Mouse (Mus musculus) hindbrain, embryonic 12.5 days (tissue): ENCODE measurements at regions not wholly inside any gene's neighbourhood (a gene's known extent, or its start where the extent isn't known, plus 50 kb on each side); places are given as distances from the start of the nearest gene placed in this dataset.
"Not testable (repeated sequence)": the region's sequence is repeated elsewhere in the genome, so short reads cannot be mapped to it uniquely, and the experiment has no call there.

Experiments used
- ATAC-seq: fragments of 200-750 bp; cut with Nextera tagmentation; 2 replicates; pipeline ENCODE4 v1.8.0; 2017; ENCODE audit warnings: moderate TSS enrichment; ENCODE audit not compliant: low FRiP score
- H3K27ac ChIP-seq: fragments of 300-500 bp; sonication (generic); 2 replicates; pipeline ENCODE4 v1.5.1; 2016; ENCODE audit warnings: mild to moderate bottlenecking
- H3K27me3 ChIP-seq: fragments of 300-500 bp; sonication (generic); 2 replicates; pipeline ENCODE4 v1.6.1; 2016; ENCODE audit warnings: mild to moderate bottlenecking
- H3K36me3 ChIP-seq: fragments of 300-500 bp; sonication (generic); 2 replicates; pipeline ENCODE4 v1.6.1; 2016; ENCODE audit warnings: mild to moderate bottlenecking
- H3K4me1 ChIP-seq: fragments of 300-500 bp; sonication (generic); 2 replicates; pipeline ENCODE4 v1.6.1; 2016
- H3K4me2 ChIP-seq: fragments of 300-500 bp; sonication (generic); replicated peaks from 2 replicates; pipeline ENCODE4 v1.6.1; 2016; ENCODE audit warnings: mild to moderate bottlenecking
- H3K4me3 ChIP-seq: fragments of 300-500 bp; sonication (generic); 2 replicates; pipeline ENCODE4 v1.5.1; 2016; ENCODE audit warnings: mild to moderate bottlenecking
- H3K9ac ChIP-seq: fragments of 300-500 bp; sonication (generic); 2 replicates; pipeline ENCODE4 v1.6.1; 2016; ENCODE audit warnings: mild to moderate bottlenecking, moderate library complexity
- H3K9me3 ChIP-seq: fragments of 300-500 bp; sonication (generic); replicated peaks from 2 replicates; pipeline ENCODE4 v1.6.1; 2016; ENCODE audit warnings: mild to moderate bottlenecking
- WGBS: fragments of 180-500 bp; shearing (Covaris S2); methylation state at CpG from one replicate; pipeline ENCODE4 v1.1.7; 2016; 5-methylcytosine and 5-hydroxymethylcytosine counted together

- Histone ChIP-seq H3K4me3 (no peak overlapping the region), H3K36me3 (no peaks in the 10 kb centered on the region), H3K27me3 (no peaks in the 10 kb centered on the region), H3K27ac (no peak overlapping the region), H3K9me3 (no peaks in the 10 kb centered on the region), H3K4me2 (no peak overlapping the region), H3K4me1 (no peaks in the 10 kb centered on the region), H3K9ac (no peak overlapping the region)
- no peak for ATAC-seq
- 86% methylated on average over 3 of the region's 3 CpGs for WGBS
These were observed 147.9 kb upstream of the Krtap11-1 start for GRCm38 (mm10) chr16:89718921-89719320.

- WGBS = 86% methylated on average over 8 of the region's 8 CpGs
- not testable (repeated sequence) for ATAC-seq, H3K9ac ChIP-seq, H3K4me1 ChIP-seq, H3K36me3 ChIP-seq, H3K4me3 ChIP-seq, H3K27me3 ChIP-seq, H3K9me3 ChIP-seq, H3K4me2 ChIP-seq, H3K27ac ChIP-seq
These were observed 144.7 kb upstream of the Krtap11-1 start for GRCm38 (mm10) chr16:89715716-89716115.

GRCm38 (mm10) chr16:89704316-89704715, 133.3 kb upstream of the Krtap11-1 start:
- Histone ChIP-seq H3K36me3 (no peaks in the 10 kb centered on the region), H3K4me2 (no peak overlapping the region), H3K9me3 (0 out of 2 replicates have a peak, but pooled peaks cover 3% of the 10 kb centered on the region), H3K27ac (no peak overlapping the region), H3K9ac (no peak overlapping the region), H3K4me3 (no peak overlapping the region), H3K4me1 (0 out of 2 replicates have a peak, but pooled peaks cover 4% of the 10 kb centered on the region), H3K27me3 (no peaks in the 10 kb centered on the region)
- WGBS = 87% methylated on average over 6 of the region's 6 CpGs
- no peak for ATAC-seq

- no peak overlapping the region for H3K4me3 ChIP-seq
- H3K4me1 ChIP-seq = 0 out of 2 replicates have a peak, but pooled peaks cover 4% of the 10 kb centered on the region
- no peaks in the 10 kb centered on the region for H3K9me3 ChIP-seq
- H3K27me3 ChIP-seq = no peaks in the 10 kb centered on the region
- H3K27ac ChIP-seq = no peak overlapping the region
- WGBS = 72% methylated on average over 10 of the region's 10 CpGs
- ATAC-seq = no peak
- no peak overlapping the region for H3K4me2 ChIP-seq
- no peak overlapping the region for H3K9ac ChIP-seq
- H3K36me3 ChIP-seq = no peaks in the 10 kb centered on the region
These were observed 132.2 kb upstream of the Krtap11-1 start for GRCm38 (mm10) chr16:89703158-89703557.

GRCm38 (mm10) chr16:89702406-89702805, 131.4 kb upstream of the Krtap11-1 start:
- Histone ChIP-seq H3K36me3 (no peaks in the 10 kb centered on the region), H3K9me3 (no peaks in the 10 kb centered on the region), H3K27me3 (no peaks in the 10 kb centered on the region), H3K4me1 (0 out of 2 replicates have a peak, but pooled peaks cover 4% of the 10 kb centered on the region), H3K27ac (no peak overlapping the region), H3K4me3 (no peak overlapping the region), H3K4me2 (no peak overlapping the region), H3K9ac (no peak overlapping the region)
- peak; percentile 26; the same call in 1 of the 2 replicates for ATAC-seq
- WGBS = 95% methylated on average over 2 of the region's 2 CpGs

- 94% methylated on average over 8 of the region's 8 CpGs for WGBS
These were observed 130.8 kb upstream of the Krtap11-1 start for GRCm38 (mm10) chr16:89701741-89702140.

GRCm38 (mm10) chr16:89699710-89700109, 128.7 kb upstream of the Krtap11-1 start:
- WGBS = 6% methylated on average over 2 of the region's 2 CpGs
- Histone ChIP-seq H3K9me3 (no peaks in the 10 kb centered on the region), H3K27ac (no peak overlapping the region), H3K9ac (no peak overlapping the region), H3K4me1 (0 out of 2 replicates have a peak, but pooled peaks cover 4% of the 10 kb centered on the region), H3K4me3 (no peak overlapping the region), H3K27me3 (no peaks in the 10 kb centered on the region), H3K4me2 (no peak overlapping the region), H3K36me3 (no peaks in the 10 kb centered on the region)
- ATAC-seq = peak; percentile 39; the same call in 1 of the 2 replicates

More at GRCm38 (mm10) chr16:89701741-89702140, 130.8 kb upstream of the Krtap11-1 start:
- H3K36me3 ChIP-seq = no peaks in the 10 kb centered on the region
- H3K27ac ChIP-seq = no peak overlapping the region
- H3K4me2 ChIP-seq = no peak overlapping the region
- no peaks in the 10 kb centered on the region for H3K27me3 ChIP-seq
- no peak overlapping the region for H3K4me3 ChIP-seq
- 0 out of 2 replicates have a peak, but pooled peaks cover 4% of the 10 kb centered on the region for H3K4me1 ChIP-seq
- no peak for ATAC-seq
- H3K9ac ChIP-seq = no peak overlapping the region
- no peaks in the 10 kb centered on the region for H3K9me3 ChIP-seq

- 0 out of 2 replicates have a peak, but pooled peaks cover 4% of the 10 kb centered on the region for H3K4me1 ChIP-seq
These were observed 124.8 kb upstream of the Krtap11-1 start for GRCm38 (mm10) chr16:89695833-89696232.

GRCm38 (mm10) chr16:89695406-89695805, 124.4 kb upstream of the Krtap11-1 start:
- Histone ChIP-seq H3K9me3 (no peaks in the 10 kb centered on the region), H3K4me1 (0 out of 2 replicates have a peak, but pooled peaks cover 4% of the 10 kb centered on the region), H3K4me3 (no peak overlapping the region), H3K27me3 (no peaks in the 10 kb centered on the region), H3K4me2 (no peak overlapping the region), H3K27ac (no peak overlapping the region), H3K36me3 (no peaks in the 10 kb centered on the region), H3K9ac (no peak overlapping the region)
- WGBS = 86% methylated on average over 7 of the region's 7 CpGs
- no peak for ATAC-seq

More at GRCm38 (mm10) chr16:89695833-89696232, 124.8 kb upstream of the Krtap11-1 start:
- H3K4me3 ChIP-seq = no peak overlapping the region
- no peak overlapping the region for H3K27ac ChIP-seq
- H3K4me2 ChIP-seq = no peak overlapping the region
- no peak for ATAC-seq
- H3K27me3 ChIP-seq = no peaks in the 10 kb centered on the region
- H3K9me3 ChIP-seq = no peaks in the 10 kb centered on the region
- no peaks in the 10 kb centered on the region for H3K36me3 ChIP-seq
- H3K9ac ChIP-seq = no peak overlapping the region
- 87% methylated on average over 4 of the region's 4 CpGs for WGBS

- no peak overlapping the region for H3K4me2 ChIP-seq
- H3K9me3 ChIP-seq = no peaks in the 10 kb centered on the region
- no peak overlapping the region for H3K4me3 ChIP-seq
- no peaks in the 10 kb centered on the region for H3K27me3 ChIP-seq
- no peaks in the 10 kb centered on the region for H3K4me1 ChIP-seq
- H3K36me3 ChIP-seq = no peaks in the 10 kb centered on the region
- no peak overlapping the region for H3K9ac ChIP-seq
- WGBS = 89% methylated on average over 10 of the region's 10 CpGs
- no peak for ATAC-seq
- H3K27ac ChIP-seq = no peak overlapping the region
These were observed 122.3 kb upstream of the Krtap11-1 start for GRCm38 (mm10) chr16:89693321-89693720.

GRCm38 (mm10) chr16:89679438-89679837, 108.5 kb upstream of the Krtap11-1 start:
- H3K4me3 ChIP-seq = no peak overlapping the region
- H3K4me1 ChIP-seq = 0 out of 2 replicates have a peak, but pooled peaks cover 3% of the 10 kb centered on the region
- H3K4me2 ChIP-seq = no peak overlapping the region
- H3K27ac ChIP-seq = no peak overlapping the region
- no peaks in the 10 kb centered on the region for H3K36me3 ChIP-seq
- no peaks in the 10 kb centered on the region for H3K9me3 ChIP-seq
- no peaks in the 10 kb centered on the region for H3K27me3 ChIP-seq
- no peak for ATAC-seq
- 96% methylated on average over 6 of the region's 6 CpGs for WGBS
- no peak overlapping the region for H3K9ac ChIP-seq

- Histone ChIP-seq H3K27ac (no peak overlapping the region), H3K9ac (no peak overlapping the region), H3K36me3 (no peaks in the 10 kb centered on the region), H3K27me3 (no peaks in the 10 kb centered on the region), H3K9me3 (no peaks in the 10 kb centered on the region), H3K4me2 (no peak overlapping the region), H3K4me1 (0 out of 2 replicates have a peak, but pooled peaks cover 3% of the 10 kb centered on the region), H3K4me3 (no peak overlapping the region)
- 78% methylated on average over 6 of the region's 6 CpGs for WGBS
- ATAC-seq = no peak
These were observed 107.5 kb upstream of the Krtap11-1 start for GRCm38 (mm10) chr16:89678446-89679015.
